Mouse (Mus musculus) layer of hippocampus, adult 9-10 months (tissue): Measurements from ENCODE around the gene Meioc.

ENCODE experiments used
- DNase-seq: peaks from one replicate; pipeline ENCODE4 v3.0.0; 2022; ENCODE audit warnings: low spot score

Meioc gene

GRCm38 (mm10) chr11:102663416-102663815 lies at the start of gene Meioc:
TSS of gene Meioc (plus strand) at chr11:102663716.
- DNase-seq: no peak

DNA sequence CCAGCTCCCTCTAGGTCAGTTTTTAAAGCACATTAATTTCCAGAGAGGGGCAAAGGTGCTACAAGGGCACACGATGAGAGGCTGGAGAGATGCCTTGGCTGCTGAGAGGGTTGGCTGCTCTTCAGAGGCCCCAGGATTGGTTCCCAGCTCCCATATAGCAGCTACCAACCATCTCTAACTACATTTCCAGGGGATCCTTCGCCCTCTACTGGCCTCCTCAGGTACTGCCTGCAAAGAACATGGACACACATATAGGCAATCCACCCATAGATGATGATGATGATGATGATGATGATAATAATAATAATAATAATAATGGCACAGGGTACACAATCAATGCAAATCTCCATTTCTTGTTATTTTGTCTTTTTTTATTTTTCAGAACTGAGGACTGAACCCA lies 44.1 kb upstream of the Meioc start:
- DNase-seq: no peak

DNA sequence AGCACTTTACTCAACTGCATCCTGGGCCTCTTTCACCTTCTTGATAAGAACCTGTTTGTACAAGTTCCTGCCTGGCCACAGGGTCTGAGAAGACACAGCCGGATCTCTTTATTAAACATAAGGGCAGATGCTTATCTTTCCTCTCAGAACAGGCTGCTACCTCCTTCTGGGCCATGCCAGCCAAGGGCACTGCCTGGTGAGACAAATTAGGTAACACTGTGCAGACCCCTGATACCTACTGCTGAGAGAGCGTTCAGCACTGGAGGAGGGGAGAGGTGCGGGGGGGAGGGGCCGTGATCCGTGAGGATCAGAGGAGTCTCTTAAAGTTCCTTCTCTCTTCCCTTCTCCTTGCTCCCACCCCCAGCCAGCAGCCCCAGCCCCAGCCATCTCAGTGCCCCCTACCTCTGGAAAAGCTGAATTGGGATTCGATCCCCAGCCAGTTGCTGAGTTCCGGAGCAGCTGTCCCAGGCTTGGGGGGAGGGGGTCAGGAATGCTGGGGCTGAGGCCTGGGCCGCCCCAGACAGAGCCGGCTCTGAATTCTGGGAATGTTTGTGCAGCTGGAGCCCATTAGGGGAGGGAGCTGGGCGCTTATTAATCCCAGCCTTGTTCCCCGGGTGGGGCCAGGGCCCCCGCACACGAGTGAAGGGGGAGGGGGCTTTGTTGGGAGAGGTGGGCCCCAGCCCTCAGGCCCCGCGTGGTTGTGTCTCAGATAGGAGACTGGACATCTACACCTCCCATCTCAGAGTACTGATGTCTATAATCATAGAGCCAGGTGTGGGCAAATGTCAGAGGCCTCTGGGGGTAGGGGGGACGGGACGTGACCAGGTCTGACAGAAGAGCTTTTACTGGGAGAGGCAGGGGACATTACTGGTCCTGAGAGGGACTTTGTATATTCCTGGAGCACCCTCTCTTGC lies 39.4 kb upstream of the Meioc start:
- DNase-seq: no peak

GRCm38 (mm10) chr11:102624888-102625407 lies 38.6 kb upstream of the Meioc start:
- no peak for DNase-seq

- DNase-seq: no peak
These were observed 36.2 kb upstream of the Meioc start for GRCm38 (mm10) chr11:102627171-102627931.

GRCm38 (mm10) chr11:102628529-102628928 lies 35.0 kb upstream of the Meioc start:
- DNase-seq: no peak

- DNase-seq: no peak
These were observed 34.1 kb upstream of the Meioc start for GRCm38 (mm10) chr11:102629375-102629774.

GRCm38 (mm10) chr11:102630731-102631130 lies 32.8 kb upstream of the Meioc start:
- DNase-seq: no peak

DNA sequence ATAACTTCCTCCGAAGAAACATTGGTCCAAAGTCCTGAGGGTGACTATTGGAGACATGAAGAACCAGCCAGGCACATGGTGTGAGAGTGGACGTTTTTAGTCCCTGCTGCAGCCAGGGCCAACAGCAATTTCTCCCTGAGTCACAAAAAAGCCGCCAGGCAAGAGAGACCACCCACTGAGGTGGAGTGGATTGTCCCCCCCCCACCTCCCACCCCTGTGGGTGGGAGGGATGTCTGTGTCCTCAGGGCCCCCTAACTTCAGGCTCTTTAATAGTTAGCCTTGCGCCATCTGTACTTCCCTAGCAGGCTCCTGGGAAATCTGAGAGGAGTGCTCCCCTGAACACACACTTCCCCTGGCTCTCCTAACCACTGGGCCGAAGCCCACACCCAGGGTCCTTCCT lies 32.3 kb upstream of the Meioc start:
- no peak for DNase-seq

- DNase-seq: no peak
These were observed 30.8 kb upstream of the Meioc start for GRCm38 (mm10) chr11:102632725-102633124.

DNA sequence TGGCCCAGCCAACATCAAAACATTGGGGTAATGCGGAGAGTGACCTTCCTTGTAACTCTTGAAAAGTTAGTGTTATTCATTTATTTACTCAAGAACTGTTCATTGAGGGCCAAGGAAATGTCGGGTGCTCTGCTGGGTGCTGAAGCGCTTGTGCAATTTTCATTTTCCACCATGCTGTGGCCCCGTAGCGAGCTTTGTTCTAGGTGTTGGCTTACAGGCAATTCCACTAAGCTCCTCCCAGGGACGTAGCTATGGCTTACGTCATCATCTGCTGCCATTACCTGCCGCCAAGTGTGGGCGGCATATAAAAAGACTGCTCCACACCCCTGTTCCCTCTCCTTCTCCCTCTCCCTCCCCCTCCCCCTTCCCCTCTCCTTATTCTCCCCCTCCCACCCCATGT lies 30.1 kb upstream of the Meioc start:
- DNase-seq: no peak

GRCm38 (mm10) chr11:102636887-102637286 lies 26.6 kb upstream of the Meioc start:
- DNase-seq: no peak

DNA sequence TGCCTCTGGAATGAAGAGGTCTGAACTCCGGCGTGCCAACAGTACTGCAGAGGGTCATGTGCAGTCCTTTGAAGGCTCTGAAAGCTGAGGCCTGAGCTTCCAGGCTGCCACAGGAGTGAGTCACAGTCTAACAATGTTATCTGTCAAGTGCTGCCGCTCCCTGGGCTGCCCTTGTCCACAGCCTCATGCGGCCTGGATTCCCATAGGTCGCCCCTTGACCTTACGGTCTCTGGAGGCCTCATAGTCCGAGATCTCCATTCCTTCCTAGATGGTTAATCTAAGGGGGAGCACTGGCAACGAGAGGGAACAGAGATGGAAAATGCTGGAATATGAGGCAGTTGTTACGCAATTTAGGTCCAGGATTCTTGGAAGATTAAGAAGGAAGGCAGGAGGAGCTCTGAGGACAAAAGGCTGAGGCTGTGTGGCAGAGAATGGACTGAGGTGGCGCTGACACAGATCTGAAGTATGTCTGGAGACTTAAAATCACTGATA lies 19.6 kb upstream of the Meioc start:
- no peak for DNase-seq

DNA sequence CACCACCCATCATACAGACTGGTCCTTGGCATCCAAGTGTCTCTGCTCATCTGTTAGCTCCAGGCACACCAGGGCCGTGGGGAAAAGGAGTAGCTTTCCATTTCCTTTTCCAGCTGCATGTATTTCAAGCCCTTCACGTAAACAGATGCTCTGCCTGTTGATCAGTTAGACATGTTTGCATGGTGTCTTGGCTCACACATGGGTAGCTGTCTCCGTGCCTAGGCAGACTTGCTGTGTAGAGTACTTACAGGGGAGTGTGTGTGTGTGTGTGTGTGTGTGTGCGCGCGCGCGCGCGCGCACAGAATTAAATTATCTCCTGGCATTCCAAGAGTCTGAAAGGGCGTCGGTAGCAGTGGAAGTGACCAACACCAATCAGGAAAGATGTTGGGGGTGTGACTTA lies 17.3 kb upstream of the Meioc start:
- DNase-seq: no peak

GRCm38 (mm10) chr11:102647885-102648284 lies 15.6 kb upstream of the Meioc start:
- no peak for DNase-seq

DNA sequence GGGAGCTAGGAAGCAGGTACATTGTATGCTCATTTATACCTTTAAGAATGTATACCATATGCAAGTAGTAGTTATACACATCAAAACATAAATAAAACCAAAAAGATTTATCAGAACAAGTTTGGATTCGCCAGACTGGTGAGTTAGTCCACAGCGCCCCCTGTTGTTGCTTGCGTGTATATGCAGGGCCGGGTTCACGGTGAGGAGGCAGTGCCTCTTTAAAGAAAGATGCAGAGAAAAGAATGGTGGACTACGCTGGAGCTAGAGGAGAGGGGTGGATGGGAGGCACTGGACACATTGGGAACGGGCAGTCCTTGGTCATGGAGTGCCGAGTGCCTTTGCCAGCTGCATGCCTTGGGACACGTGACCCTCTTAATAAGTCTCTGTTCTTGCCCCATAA lies 12.1 kb upstream of the Meioc start:
- DNase-seq: peak; percentile 56

- DNase-seq: no peak
These were observed 10.7 kb upstream of the Meioc start for GRCm38 (mm10) chr11:102652844-102653243.

GRCm38 (mm10) chr11:102655888-102656287 lies 7.6 kb upstream of the Meioc start:
- no peak for DNase-seq

GRCm38 (mm10) chr11:102656326-102656926 lies 7.1 kb upstream of the Meioc start:
- no peak for DNase-seq

DNA sequence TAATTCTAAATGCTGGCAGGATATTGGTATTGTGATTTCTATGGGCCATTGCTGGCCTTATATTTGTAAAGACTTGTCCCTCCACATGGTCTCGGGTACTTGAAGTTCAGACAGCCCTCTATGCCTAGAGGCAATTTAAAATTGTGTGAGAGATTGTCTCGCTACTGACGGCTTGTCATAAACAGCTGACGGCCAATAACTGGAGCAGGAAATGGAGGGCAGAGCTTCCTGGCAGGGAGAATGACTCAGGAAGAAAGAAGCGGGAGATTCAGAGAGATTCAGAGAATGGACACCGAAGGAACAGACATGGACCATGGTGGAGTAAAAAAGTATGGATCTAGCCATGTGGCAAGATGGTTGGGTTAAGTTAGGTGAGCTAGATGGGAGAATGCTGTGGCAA lies 6.6 kb upstream of the Meioc start:
- no peak for DNase-seq

DNA sequence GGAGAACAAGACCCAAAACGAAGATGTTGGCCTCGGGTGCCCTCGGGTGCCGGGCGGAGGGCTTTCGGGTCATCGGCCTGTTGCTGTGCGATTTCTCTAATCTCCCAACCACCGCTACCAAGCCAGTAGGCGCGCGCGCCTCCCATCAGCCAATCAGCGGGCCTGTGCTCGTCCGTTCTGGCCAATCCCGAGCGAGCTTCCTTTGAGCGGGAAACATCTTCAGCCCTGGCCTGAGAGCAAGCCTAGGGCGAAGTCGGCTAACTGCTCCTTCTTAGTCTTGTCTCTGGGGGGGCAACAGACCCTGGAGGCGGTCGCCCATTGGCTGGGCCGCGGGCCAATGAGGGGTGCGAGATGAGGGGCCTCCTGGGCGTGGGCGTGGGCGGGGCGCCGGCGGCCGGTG lies 1.6 kb downstream of the Meioc start:
- DNase-seq: no peak

- no peak for DNase-seq
These were observed 2.3 kb downstream of the Meioc start for GRCm38 (mm10) chr11:102665637-102666435.
